Mouse (Mus musculus) skeletal muscle tissue, adult 2 months (tissue): ENCODE data around the gene Tbx5.
"Not testable (repeated sequence)": the region's sequence is repeated elsewhere in the genome, so short reads cannot be mapped to it uniquely, and the experiment has no call there.

Experiments used
- DNase-seq: peaks from one replicate; pipeline ENCODE4 v3.0.0-alpha.2; 2012; ENCODE audit warnings: low read depth, low spot score

Tbx5 gene

GRCm38 (mm10) chr5:119841634-119842420 is 9.4 kb downstream of the Tbx5 start:
- no peak for DNase-seq

DNA sequence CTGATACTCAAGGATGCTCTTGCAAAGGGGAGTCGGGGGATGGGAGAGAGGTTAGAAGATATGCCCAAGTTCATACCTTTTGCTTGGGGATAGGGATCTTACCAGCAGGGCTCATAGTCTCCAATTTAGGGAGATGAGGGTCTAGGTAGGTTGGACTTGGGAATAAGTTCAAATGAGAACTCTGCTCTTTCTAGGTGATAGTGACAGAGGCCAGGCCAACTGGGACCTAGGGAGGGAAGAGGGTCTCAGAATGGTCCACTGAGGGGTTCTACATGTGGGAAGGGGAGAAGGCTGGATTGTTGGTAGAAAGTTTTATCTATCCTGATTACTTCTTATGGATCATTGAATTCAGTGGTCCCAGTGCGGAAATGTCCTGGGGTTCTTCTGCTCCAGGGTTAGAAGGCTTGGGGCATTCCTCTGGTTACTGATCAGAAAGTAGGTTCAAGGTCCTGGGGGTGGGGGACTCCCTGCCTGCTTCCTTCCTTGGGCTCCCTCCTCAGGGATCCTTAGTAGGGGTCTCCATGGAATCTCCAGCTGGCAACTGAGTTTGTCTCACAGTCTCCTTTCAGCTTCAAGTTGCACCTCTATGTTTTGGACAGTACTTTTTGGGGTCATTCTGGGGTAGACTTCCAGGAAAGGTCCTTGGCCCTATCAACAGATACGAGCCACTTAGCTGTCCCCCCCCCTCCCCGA is 10.4 kb downstream of the Tbx5 start:
- DNase-seq = no peak

- DNase-seq = no peak
These were observed 10.9 kb downstream of the Tbx5 start for GRCm38 (mm10) chr5:119843394-119843777.

- no peak for DNase-seq
These were observed 11.9 kb downstream of the Tbx5 start for GRCm38 (mm10) chr5:119844366-119844765.

DNA sequence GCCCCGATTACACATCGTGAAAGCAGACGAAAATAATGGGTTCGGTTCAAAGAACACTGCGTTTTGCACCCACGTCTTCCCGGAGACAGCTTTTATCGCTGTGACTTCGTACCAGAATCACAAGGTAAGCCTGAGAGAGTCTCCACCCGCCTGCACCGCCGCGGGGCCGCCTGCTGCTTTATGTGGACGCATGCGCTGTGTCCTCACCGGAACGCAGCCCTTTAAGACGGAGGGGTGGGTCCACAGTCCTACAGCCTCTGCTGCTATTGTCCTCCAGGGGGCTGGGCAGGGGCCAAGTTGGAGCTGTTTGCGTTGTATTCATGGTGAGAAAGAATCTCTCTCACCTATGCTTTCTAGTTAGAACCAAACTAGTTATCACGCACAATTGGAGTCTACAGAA is 12.5 kb downstream of the Tbx5 start:
- no peak for DNase-seq

- no peak for DNase-seq
These were observed 24.6 kb downstream of the Tbx5 start for GRCm38 (mm10) chr5:119857052-119857451.

DNA sequence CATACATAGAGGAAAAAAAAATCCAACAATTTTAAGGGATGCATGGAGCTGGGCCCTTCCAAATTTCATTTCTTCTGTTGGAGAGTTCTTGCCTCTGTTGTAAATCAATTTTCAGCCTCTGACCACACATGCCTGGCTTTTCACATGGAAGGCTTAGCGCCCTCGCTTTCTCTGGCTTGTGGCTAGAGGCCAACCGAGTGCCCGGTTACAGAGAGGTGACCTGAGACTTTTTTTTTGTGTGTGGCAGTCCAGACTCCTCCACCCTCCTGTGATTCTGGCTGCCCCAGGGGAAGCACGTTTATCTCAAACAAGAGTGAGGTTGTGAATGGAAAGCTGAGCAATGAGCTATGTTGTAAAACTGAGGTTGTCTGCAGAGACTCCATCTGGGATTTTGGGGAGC is 28.8 kb downstream of the Tbx5 start:
- DNase-seq = no peak

DNA sequence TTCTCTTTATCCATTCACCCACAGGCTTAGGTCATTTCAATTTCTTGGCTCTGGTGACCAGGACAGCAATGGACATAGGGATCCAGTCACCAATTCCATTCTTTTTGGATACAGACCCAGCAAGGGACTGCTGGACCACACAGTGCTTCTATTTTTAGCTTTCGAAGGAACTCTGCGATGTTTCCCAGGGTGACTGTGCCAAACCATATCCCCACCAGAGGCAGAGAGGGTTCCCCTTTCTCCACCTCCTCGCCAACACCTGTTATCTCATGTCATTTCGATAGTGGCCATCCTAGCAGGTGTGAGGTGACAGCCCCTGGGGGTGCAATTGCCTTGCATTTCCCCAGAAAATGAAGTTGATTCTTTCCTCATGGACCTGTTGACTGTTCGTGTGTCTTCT is 30.0 kb downstream of the Tbx5 start:
- no peak for DNase-seq

DNA sequence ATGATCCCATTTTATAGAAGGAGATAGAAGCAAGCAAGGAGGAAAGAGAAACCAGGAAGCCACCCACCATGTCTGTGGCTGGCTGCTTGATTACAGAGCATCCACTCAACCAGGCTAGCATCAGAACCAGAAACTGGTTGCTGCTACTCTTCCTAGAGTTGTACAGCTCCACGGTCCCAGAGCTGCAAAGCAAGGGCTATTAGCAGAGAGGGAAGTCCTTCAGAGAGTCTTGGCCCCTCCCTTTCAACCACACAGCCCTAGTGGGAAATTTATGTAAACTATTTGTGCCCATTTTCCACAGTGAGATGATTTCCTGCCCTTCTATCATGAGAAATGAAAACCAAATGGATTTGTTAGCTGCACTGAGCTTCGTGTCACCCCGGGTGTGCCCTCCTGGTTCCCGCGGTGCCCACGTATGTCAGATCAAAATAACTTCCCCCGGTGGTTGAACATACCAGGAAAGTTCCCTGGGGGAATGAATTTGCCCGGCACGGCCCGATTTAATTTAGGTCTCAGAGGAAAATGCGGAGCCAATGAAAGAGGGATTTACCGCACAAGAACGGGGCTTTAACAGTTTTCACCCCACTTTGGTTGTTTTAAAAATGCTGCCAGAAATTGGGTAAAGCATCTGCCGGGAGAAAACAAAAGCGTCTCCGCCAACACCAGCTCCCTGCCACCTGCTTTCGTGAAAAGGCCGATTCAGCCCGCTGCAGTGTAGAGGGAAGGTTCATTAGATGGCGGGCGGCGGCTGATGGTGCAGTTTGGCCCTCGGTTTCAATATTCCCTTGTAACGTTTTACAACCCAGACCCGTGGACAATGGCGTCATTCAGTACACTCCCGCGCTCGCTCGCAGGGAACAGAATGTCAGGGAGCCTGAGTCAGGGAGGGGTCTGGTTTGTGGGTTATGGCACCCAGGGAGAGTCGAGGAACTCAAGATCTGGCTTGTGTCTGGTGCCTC is 34.1 kb downstream of the Tbx5 start:
- no peak for DNase-seq

DNA sequence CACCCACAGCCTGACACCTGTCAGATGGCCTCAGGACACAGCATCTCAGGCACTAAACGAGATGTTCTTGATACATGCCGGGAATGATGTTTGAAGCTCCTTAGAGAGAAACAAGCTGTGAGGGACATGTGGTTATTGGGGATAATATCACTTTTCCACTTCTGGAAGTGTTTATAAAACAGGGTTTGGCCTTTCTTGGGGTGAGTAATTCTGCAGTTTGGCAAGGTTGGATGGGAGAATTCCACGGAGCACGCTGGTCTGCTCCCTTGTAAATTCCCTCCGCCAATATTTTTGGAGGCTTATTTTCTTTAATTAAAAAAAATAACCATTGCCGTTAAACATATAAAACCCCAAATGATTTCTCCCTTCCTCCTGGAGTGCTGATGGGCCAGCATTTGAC is 35.5 kb downstream of the Tbx5 start:
- DNase-seq = peak; percentile 55

- DNase-seq = peak; percentile 19
These were observed 43.0 kb downstream of the Tbx5 start for GRCm38 (mm10) chr5:119875421-119875820.

- peak; percentile 14 for DNase-seq
These were observed 44.7 kb downstream of the Tbx5 start for GRCm38 (mm10) chr5:119877185-119877584.

DNA sequence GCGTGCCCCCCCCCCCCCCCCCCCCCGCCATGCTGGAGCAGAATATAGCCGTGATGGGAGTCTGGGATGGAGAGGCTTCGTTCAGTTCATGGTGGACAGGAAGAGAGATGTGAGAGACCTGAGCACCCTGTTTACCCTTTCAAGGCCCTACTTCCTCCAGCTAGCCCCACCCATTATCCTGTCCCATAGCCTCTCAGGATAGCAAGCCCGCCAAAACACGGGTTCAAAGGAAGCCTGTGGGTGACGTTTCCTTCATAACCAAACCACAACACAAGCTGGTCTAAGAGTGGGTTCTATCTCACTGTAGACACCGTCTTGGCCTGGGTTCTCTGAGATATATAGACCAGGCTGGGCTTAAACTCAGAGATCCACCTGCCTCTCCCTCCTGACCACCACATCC is 53.1 kb downstream of the Tbx5 start:
- no peak for DNase-seq

GRCm38 (mm10) chr5:119887381-119887780 is 54.9 kb downstream of the Tbx5 start:
- DNase-seq = no peak

DNA sequence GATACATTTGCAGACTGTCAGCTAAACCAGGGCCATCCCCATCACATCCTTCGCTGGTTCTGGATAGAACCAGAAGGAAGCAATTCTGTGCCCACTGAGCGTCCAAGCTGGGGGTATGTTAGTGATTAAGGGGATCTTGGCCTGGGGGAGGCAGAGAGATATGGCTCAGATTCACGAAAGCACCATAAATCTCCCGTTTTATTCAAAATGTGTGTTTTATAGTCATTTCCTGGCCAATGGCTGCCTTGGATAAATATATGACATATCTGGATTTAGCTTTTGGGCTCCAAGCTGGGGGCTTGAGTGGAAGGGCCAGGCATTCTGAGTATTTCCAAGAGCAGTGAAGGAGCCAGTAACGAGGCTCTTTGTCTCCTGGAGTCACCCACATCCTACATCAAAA is 59.5 kb downstream of the Tbx5 start:
- no peak for DNase-seq

- no peak for DNase-seq
These were observed 60.6 kb downstream of the Tbx5 start for GRCm38 (mm10) chr5:119893060-119893459.

GRCm38 (mm10) chr5:119896605-119897004 is 64.1 kb downstream of the Tbx5 start:
- no peak for DNase-seq

GRCm38 (mm10) chr5:119916551-119917171 is 84.2 kb downstream of the Tbx5 start:
- peak; percentile 51 for DNase-seq

DNA sequence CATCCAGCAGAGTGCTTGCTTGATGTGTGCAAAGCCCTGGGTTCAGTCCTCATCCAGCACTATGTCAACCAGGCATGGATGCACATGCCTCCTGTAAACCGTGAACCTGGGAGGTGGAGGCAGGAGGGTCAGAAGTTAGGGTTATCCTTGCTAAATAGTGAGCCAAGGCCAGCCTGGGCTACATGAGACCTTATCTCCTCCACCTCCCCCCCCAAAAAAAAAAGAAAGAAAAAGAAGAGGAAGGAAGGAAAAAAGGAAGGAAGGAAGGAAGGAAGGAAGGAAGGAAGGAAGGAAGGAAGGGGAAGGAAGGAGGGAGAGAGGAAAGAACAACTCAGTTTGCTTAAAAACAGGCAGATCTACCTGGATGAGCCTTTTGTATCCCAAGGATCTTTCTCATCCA is 85.9 kb downstream of the Tbx5 start:
- DNase-seq = not testable (repeated sequence)

- no peak for DNase-seq
These were observed 88.5 kb downstream of the Tbx5 start for GRCm38 (mm10) chr5:119920941-119921340.

GRCm38 (mm10) chr5:119922229-119922628 is 89.8 kb downstream of the Tbx5 start:
- DNase-seq = no peak
